Mouse (Mus musculus) hindbrain, embryonic 14.5 days (tissue): ENCODE measurements around the gene Ebf1. TPM values are rescaled to one million over a fixed set of nuclear protein-coding genes. Genes with fewer than 3 reads are reported as not detected.

ENCODE experiments used
- ATAC-seq: fragments of 200-750 bp; cut with Nextera tagmentation; 2 replicates; pipeline ENCODE4 v1.8.0; 2017; ENCODE audit warnings: moderate number of reproducible peaks, mild to moderate bottlenecking, moderate TSS enrichment, moderate library complexity; ENCODE audit not compliant: low FRiP score
- DNase-seq: peaks from one replicate; pipeline ENCODE4 v3.0.0-alpha.2; 2015; ENCODE audit warnings: low spot score
- H3K27ac ChIP-seq: fragments of 300-500 bp; sonication (generic); 2 replicates; pipeline ENCODE4 v1.5.1; 2014; ENCODE audit warnings: mild to moderate bottlenecking, moderate library complexity
- H3K27me3 ChIP-seq: fragments of 300-500 bp; sonication (generic); 2 replicates; pipeline ENCODE4 v1.6.1; 2014; ENCODE audit warnings: mild to moderate bottlenecking, low read length, mixed read lengths; ENCODE audit not compliant: control insufficient read depth, insufficient read depth
- H3K36me3 ChIP-seq: fragments of 300-500 bp; sonication (generic); replicated peaks from 2 replicates; pipeline ENCODE4 v1.6.1; 2014; ENCODE audit not compliant: control insufficient read depth, insufficient read depth
- H3K4me1 ChIP-seq: fragments of 300-500 bp; sonication (generic); replicated peaks from 2 replicates; pipeline ENCODE4 v1.6.1; 2014; ENCODE audit warnings: antibody characterized with exemption, low read length, mixed read lengths; ENCODE audit not compliant: control insufficient read depth, insufficient read depth
- H3K4me2 ChIP-seq: fragments of 300-500 bp; sonication (generic); replicated peaks from 2 replicates; pipeline ENCODE4 v1.6.1; 2014; ENCODE audit warnings: mild to moderate bottlenecking, moderate library complexity
- H3K4me3 ChIP-seq: fragments of 300-500 bp; sonication (generic); replicated peaks from 2 replicates; pipeline ENCODE4 v1.5.1; 2014; ENCODE audit warnings: mild to moderate bottlenecking, low read length
- H3K9ac ChIP-seq: fragments of 300-500 bp; sonication (generic); 2 replicates; pipeline ENCODE4 v1.6.1; 2014
- H3K9me3 ChIP-seq: fragments of 300-500 bp; sonication (generic); 2 replicates; pipeline ENCODE4 v1.6.1; 2016; ENCODE audit warnings: low read length; ENCODE audit not compliant: control insufficient read depth
- WGBS: fragments of 180-500 bp; shearing (Covaris S2); extraction: QIAGEN DNeasy Blood & Tissue Kit; methylation state at CpG from one replicate; pipeline ENCODE4 v1.1.7; 2014; 5-methylcytosine and 5-hydroxymethylcytosine counted together
- polyA plus RNA-seq: library from polyadenylated mRNA; unstranded; fragments of >200 nt; fragmentation: Nextera tagmentation; extraction: Ambion mirVana; gene quantifications from 2 replicates; pipeline ENCODE4 v1.2.1, GENCODE M21; 2014

Ebf1 gene
- polyA plus RNA-seq, 1 experiment from 2014 or later: 123 TPM

DNA sequence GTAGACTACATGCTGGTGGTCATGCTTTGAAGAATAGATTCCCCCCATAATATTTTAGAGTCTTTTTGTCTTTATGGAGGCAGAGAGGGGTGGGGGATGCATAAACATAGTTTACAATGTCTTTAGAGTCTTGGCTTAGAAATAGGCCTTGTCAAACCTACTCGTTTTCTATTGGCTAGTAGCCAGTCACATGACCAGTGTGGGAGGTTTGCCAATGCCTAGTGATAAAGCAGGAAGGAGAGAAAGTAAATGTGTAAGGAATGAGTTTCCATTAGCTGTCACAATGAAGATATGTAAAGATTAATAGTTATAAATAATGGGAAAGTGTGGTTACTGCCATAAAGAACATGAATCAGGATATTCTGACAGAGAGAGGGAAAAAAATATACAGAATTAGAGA is 256.8 kb downstream of the Ebf1 start:
- Histone ChIP-seq H3K27me3 (no peaks in the 10 kb centered on the region), H3K4me1 (no peaks in the 10 kb centered on the region), H3K27ac (no peak overlapping the region), H3K9me3 (no peaks in the 10 kb centered on the region), H3K36me3 (0 out of 2 replicates have a peak, but pooled peaks cover 5% of the 10 kb centered on the region), H3K4me2 (no peak overlapping the region), H3K4me3 (no peak overlapping the region), H3K9ac (no peak overlapping the region)
- WGBS: 76% methylated on average over 1 of the region's 1 CpGs
- DNase-seq (no peak), ATAC-seq (no peak)

DNA sequence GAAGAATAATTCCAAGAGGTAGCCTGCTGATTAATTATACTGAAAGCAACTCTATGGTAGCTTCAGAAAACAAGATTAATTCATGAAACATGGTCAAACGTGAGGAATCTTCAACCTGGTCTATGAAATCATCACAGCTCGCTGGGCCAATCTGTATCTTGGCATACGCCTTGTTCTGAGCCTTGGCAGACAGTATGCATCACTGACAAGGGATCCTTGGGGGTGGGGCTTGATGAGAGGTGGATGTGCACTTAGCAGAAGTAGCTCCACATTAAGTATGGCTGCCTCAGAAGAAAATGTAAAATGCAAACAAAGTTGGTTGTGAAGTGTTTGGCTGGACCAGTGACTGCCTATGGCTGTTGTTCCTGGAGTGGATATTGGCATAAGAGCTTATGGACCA is 258.1 kb downstream of the Ebf1 start:
- no peak overlapping the region for H3K4me3 ChIP-seq
- H3K9ac ChIP-seq: no peak overlapping the region
- no peak for DNase-seq
- H3K4me1 ChIP-seq: no peaks in the 10 kb centered on the region
- no peak for ATAC-seq
- H3K27ac ChIP-seq: no peak overlapping the region
- H3K27me3 ChIP-seq: no peaks in the 10 kb centered on the region
- H3K9me3 ChIP-seq: no peaks in the 10 kb centered on the region
- no peaks in the 10 kb centered on the region for H3K36me3 ChIP-seq
- 59% methylated on average over 3 of the region's 3 CpGs for WGBS
- H3K4me2 ChIP-seq: no peak overlapping the region

DNA sequence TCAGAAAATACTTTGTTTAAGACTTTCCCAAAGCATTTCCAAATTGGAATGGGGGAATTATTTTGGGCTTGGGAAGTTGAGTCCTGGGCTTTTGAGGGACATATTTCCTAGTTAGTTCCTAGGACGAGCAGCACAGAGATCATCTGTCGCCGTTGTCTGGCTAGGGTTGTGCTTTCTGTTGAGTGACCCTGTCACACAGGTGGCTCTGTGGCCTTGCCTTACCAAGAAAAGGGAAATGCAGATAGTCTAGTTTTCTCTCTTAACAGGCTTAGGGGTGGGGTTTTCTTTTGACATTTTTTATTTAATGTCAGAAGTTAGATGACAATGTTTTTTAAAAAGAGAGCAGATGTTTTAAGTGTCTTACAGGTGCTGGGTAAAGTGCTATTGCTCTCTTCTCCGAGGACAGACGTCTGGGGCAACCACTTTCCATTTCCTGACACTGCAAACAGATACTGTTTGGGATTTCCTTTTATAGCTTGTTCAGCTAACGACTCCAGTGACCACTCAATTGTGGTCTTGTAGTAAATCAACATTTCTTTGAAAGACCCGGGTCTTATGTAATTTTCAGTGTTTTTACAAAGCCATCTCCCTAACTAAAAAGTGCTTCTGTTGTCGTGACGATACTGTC is 264.1 kb downstream of the Ebf1 start:
- Histone ChIP-seq H3K36me3 (no peaks in the 10 kb centered on the region), H3K4me2 (no peak overlapping the region), H3K4me1 (peaks cover 5% of the 10 kb centered on the region; the same call in 1 of the 2 replicates), H3K9ac (no peak overlapping the region), H3K4me3 (no peak overlapping the region), H3K9me3 (no peaks in the 10 kb centered on the region), H3K27me3 (no peaks in the 10 kb centered on the region), H3K27ac (no peak overlapping the region)
- DNase-seq (no peak), ATAC-seq (no peak)
- 76% methylated on average over 9 of the region's 9 CpGs for WGBS

DNA sequence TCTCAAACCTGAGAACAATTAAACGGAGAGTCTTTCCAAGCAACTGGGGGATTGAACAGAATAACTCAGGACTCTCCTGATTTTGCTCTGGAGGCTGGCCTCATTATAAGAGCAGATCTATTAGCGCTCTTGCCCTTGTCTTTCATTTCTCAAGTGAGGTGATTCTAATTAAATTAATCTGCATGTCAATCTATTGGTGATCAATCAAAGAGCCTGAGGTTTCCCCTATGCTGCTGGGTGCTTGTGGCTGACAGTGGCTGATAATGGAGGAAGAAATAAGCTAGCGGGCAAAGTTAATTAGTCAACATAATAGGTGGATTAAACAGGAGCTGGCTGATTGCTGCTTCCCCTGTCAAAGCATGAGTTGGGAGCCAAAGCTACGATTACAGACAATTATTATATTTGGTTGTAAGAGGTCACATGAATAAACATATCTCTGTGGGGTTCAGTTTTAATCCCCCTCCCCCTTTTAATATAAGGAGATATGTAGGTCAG is 265.4 kb downstream of the Ebf1 start:
- H3K9me3 ChIP-seq: no peaks in the 10 kb centered on the region
- no peaks in the 10 kb centered on the region for H3K36me3 ChIP-seq
- no peaks in the 10 kb centered on the region for H3K27me3 ChIP-seq
- H3K4me1 ChIP-seq: peaks cover 12% of the 10 kb centered on the region
- H3K27ac ChIP-seq: no peak overlapping the region
- DNase-seq (no peak), ATAC-seq (no peak; the same call in 1 of the 2 replicates)
- WGBS: 35% methylated on average over 4 of the region's 4 CpGs
- no peak overlapping the region for H3K4me3 ChIP-seq
- H3K9ac ChIP-seq: no peak overlapping the region
- H3K4me2 ChIP-seq: no peak overlapping the region

DNA sequence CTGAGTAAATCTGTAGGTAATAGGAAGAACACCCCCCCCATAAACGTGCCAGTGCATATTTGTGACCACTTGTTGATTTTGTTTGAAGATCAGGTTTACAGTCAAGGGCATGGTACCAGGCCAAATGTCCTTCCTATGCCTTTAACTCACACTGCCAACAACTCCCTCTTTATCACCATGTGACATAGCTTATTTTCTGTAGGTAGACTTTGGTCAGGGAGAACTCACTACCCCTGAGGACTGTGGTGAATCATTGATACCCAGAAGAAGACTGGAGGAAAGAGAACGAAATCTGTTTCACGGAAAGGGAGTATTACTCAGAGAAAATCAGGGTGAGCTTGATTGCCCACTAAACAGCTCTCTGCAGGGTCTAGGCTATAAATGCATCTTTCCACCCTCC is 267.2 kb downstream of the Ebf1 start:
- H3K9me3 ChIP-seq: no peaks in the 10 kb centered on the region
- no peak overlapping the region for H3K4me3 ChIP-seq
- no peak overlapping the region for H3K9ac ChIP-seq
- 87% methylated on average over 3 of the region's 3 CpGs for WGBS
- ATAC-seq (no peak), DNase-seq (no peak)
- no peak overlapping the region for H3K4me2 ChIP-seq
- no peaks in the 10 kb centered on the region for H3K36me3 ChIP-seq
- no peak overlapping the region for H3K27ac ChIP-seq
- H3K27me3 ChIP-seq: no peaks in the 10 kb centered on the region
- H3K4me1 ChIP-seq: peaks cover 15% of the 10 kb centered on the region

DNA sequence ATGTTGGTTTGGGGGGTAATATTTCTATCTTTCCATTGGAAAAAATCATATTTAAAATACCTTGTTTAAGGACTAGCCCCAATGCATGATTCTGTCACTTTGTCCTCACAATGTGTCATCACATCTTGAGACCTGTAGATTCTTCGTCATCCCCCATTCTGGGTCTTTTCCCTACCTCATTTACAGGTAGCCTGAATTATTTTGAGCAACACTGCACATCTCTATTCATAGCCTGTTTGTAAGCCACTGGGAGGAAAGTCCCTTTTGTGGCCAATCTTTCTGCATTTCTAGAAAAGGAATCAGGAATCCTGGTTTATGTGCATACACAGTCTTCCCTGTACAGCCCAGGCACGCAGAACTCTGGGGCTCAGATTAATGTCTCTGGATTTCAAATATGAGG is 269.8 kb downstream of the Ebf1 start:
- no peak overlapping the region for H3K4me3 ChIP-seq
- H3K36me3 ChIP-seq: no peaks in the 10 kb centered on the region
- peaks cover 19% of the 10 kb centered on the region for H3K4me1 ChIP-seq
- no peak for DNase-seq
- H3K9me3 ChIP-seq: no peaks in the 10 kb centered on the region
- H3K9ac ChIP-seq: no peak overlapping the region
- 73% methylated on average over 2 of the region's 2 CpGs for WGBS
- H3K4me2 ChIP-seq: no peak overlapping the region
- no peaks in the 10 kb centered on the region for H3K27me3 ChIP-seq
- peak overlapping the region; percentile 60 for H3K27ac ChIP-seq
- no peak for ATAC-seq

DNA sequence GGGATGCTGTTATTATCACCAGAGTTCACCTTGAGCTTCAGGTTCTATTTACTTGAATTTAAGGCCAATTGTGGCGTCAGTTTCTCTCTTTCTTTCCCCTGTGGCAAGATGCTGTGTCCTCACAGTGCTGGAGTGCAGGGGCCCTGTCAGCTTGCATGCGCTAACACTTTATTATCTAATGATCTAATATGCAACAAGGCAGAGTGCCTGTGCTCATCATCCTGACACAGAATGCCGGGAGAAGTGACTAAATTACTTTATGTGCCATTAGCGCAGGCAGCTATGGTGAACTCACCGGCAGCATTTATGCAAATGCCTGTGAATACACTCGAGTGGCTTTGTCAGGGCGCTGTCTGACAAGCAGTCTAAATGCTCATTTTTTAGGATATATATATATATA is 270.6 kb downstream of the Ebf1 start:
- Histone ChIP-seq H3K36me3 (no peaks in the 10 kb centered on the region), H3K9ac (no peak overlapping the region), H3K27ac (peak overlapping the region; percentile 60), H3K4me1 (peaks cover 22% of the 10 kb centered on the region), H3K27me3 (no peaks in the 10 kb centered on the region), H3K9me3 (no peaks in the 10 kb centered on the region), H3K4me3 (no peak overlapping the region), H3K4me2 (no peak overlapping the region)
- ATAC-seq (no peak), DNase-seq (peak; percentile 40)
- WGBS: 40% methylated on average over 7 of the region's 7 CpGs

DNA sequence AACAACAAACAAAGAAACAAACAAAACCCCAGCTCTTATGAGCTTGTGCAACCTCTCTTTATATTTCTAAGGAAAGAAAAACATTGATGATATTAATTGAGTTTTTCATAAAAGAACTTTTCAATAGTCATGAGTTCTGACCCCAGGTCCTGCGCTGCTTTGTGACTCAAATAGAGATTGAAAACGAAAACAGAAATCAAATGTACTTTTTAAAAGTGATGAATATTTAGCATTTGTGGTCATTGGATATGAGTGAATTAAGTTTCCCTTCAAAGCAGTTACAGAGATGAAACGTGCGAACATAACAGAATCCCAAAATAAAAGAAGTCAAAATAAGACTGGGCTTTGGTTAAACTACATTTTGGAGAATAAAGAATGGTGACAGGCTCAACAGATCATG is 271.3 kb downstream of the Ebf1 start:
- Histone ChIP-seq H3K9ac (no peak overlapping the region), H3K4me2 (no peak overlapping the region), H3K4me3 (no peak overlapping the region), H3K36me3 (no peaks in the 10 kb centered on the region), H3K27me3 (no peaks in the 10 kb centered on the region), H3K9me3 (no peaks in the 10 kb centered on the region), H3K27ac (no peak overlapping the region), H3K4me1 (peaks cover 25% of the 10 kb centered on the region)
- no peak for DNase-seq
- no peak for ATAC-seq
- 91% methylated on average over 4 of the region's 4 CpGs for WGBS

DNA sequence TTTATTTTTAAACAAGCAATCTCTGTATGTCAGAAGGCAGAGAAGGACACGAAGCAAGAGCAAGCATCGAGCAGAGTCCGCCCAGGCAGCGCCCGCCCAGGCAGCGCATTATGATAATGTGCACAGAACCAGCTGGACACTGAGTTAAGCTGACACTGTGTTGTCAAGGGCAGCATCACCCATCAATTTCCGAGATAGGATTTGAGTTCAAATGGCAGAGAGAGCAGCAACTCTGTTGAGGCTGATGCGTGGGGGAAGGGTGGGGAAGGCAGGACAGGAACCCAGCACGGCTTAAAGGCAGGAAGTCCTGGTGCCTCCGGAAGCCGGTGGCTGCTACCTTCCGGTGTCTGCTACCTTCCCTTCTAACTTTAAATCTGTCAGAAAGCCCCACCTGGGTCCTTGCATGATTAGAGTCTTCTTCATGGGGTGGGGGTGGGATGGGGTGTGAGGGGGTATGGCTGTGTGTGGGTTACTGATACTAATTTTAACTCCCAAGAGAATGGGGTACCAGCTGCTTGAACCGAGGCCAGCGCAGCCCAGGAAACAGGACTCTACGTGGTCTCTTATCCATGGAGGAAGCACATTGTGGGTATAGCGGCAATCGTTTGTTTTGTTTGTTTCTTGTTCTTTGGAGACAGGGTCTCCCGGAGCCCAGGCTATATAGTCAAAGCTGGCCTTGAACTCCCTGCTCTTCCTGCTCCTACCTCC is 275.9 kb downstream of the Ebf1 start:
- Histone ChIP-seq H3K27ac (peak overlapping the region; percentile 50), H3K9ac (peak overlapping the region; percentile 25), H3K4me2 (peak overlapping the region; percentile 43), H3K4me1 (peaks cover 24% of the 10 kb centered on the region), H3K9me3 (no peaks in the 10 kb centered on the region), H3K4me3 (peak overlapping the region; percentile 17), H3K27me3 (no peaks in the 10 kb centered on the region), H3K36me3 (no peaks in the 10 kb centered on the region)
- ATAC-seq (peak; percentile 65), DNase-seq (peak; percentile 42)
- WGBS: 27% methylated on average over 18 of the region's 18 CpGs
